Mouse (Mus musculus): ENCODE data around the gene Rfx4.

Rfx4 gene

GRCm38 (mm10) chr10:84811913-84812295 is 56.0 kb downstream of the Rfx4 start:
- no peak for DNase-seq (ENCODE audit: low spot score in 2 of 2)

- no peak for DNase-seq (ENCODE audit: low spot score in 2 of 2)
These were observed 60.0 kb downstream of the Rfx4 start for GRCm38 (mm10) chr10:84815676-84816436.

GRCm38 (mm10) chr10:84817086-84817869 is 61.4 kb downstream of the Rfx4 start:
- no peak for DNase-seq (ENCODE audit: low spot score in 2 of 2)

DNA sequence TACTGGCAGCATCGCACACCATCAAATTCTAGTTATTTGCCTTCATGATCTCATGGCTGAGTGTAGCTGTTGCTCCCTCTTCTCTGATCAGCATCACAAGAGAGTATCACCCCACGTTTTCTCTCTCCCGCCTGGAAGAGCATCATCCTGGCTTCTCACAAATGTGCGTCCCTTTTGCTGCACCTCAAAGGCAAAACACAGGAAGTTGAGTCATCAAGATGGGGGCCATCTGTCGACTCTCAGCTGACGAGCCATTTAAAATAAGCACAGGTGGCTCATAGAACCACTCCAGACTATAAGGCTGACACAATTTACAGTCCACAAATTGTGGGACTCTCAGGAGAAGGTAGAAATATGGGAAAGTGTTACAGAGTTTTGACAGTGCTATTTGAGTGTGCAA is 63.8 kb downstream of the Rfx4 start:
- DNase-seq (ENCODE audit: low spot score in 2 of 2), result peak in 1 of 2 experiments; percentile 13

DNA sequence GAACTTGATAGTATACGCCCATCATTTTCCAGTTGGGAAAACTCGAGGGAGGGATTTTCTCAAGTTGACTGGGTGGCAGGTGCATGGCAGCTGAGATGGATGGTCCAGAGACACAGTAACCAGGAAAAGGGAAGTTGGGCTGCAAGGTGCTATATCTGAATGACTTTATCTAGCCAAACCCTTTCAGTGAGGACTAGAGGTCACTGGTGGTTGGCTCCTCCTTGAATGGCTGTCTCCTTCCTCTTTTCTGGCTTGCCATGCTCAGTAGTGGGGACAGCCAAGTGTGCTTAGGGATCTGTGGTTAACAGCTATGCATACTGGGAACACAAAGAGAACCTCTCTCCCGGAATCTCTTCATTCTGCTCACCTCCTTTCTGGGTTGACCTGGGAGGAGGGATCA is 64.4 kb downstream of the Rfx4 start:
- DNase-seq (ENCODE audit: low spot score in 2 of 2), result no peak

- no peak for DNase-seq (ENCODE audit: low spot score in 2 of 2)
These were observed 66.9 kb downstream of the Rfx4 start for GRCm38 (mm10) chr10:84822741-84823151.

DNA sequence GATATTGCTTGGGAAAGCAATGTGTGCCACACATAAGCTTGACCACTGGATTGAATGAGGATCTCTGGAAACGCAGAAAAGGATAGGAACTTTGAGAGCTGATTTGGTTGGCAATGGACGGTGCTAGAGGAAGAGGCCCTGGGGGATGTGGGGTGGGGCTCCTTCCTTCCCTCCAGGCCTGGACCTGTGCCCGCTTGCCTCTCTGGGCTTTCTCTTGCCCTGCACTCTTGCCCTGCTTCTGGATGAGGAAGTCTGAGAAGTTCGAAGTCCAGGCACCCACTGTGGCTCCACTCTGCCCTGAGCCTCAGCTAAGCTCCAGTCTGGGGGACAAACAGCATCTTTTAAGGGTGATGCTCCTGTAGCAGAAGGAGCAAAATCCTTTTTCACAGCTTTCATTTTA is 67.8 kb downstream of the Rfx4 start:
- no peak for DNase-seq (ENCODE audit: low spot score in 2 of 2)

GRCm38 (mm10) chr10:84829009-84829408 is 73.1 kb downstream of the Rfx4 start:
- no peak for DNase-seq (ENCODE audit: low spot score in 2 of 2)

DNA sequence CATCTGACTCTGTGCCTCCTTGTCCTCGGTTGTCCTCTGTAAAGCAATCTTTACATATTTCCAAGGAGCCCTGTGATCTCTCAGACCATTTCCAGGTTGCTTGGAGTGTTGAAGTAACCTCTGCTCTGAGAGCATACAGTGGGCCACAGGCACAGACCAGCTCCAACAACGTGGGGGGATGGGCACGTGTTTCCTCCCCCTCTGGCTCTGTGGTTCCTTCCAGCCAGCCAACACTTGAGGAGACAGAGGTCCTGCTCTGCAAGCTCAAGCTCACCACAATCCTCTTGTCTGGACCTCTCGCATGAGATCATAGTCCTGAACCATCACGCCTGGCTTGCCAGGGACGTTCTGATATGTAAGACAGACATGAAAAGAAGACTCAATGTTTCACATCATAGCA is 79.7 kb downstream of the Rfx4 start:
- no peak for DNase-seq (ENCODE audit: low spot score in 2 of 2)

GRCm38 (mm10) chr10:84836104-84836503 is 80.2 kb downstream of the Rfx4 start:
- no peak for DNase-seq (ENCODE audit: low spot score in 2 of 2)

DNA sequence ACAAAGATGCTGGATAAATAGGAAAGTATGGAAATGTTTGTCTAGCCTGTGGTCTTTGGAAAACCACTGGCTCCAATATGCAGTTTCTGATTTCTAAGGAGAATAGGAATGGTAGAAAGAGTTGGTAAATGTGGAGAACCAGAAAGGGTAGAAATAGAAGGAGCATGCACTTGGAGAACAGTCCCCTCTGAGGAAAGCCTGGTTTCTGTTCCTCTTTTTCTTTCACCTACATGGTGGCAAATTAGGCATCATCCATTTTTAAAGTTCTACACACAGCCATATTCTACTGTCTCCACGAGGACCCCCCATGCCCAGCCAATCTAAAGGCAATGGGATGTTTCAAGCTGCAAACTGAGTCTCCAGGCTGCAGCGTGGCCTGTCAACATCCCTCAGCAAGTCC is 81.5 kb downstream of the Rfx4 start:
- no peak for DNase-seq (ENCODE audit: low spot score in 2 of 2)

DNA sequence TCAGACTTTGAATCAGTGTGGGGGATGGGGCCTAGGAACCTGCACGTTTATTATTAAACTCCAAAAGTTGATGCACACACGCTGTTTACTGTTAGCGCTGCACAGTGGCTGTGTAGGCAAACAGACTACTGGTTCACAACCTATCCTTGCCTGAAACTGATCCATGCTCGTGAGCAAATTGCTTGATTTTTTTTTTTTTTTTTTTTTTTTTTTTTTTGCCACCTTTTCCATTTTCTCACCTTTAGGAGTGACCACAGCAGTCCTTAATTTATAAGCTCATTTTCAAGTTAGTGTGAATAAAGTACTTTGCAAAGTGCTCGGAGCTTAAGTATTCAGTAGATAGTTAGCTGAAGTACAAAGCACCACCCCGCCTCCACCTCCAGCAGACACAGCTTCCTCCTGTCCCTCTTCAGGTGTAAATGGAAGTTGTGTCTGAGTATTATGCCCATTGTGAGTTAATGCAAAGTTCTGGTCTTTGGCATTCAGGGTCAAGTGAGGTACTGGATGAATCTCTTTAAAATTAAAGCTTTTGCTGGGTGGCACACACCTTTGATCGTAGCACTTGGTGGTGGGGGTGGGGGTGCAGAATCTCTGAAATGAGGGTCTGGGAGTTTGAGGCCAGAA is 83.1 kb downstream of the Rfx4 start:
- DNase-seq (ENCODE audit: low spot score in 2 of 2), result no peak

DNA sequence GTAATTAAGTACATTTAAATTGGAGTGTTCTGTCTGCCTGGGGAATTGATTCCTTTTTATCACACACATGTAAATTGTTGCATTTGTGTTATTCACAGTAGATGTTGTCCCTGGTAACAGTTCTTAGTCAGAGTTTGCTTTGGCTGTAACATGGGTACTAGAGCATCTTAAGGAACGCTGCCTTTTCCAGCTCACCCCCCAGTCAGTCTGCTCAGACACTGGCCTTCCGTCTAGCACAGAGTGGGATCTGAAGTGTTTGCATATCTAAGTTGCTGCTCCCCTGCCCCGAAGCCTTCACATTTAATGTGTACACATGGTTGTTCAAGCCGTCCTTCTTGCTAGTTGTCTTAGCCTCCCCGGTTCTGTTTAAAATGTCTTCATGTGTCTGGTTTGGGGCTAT is 90.8 kb downstream of the Rfx4 start:
- DNase-seq (ENCODE audit: low spot score in 2 of 2), result no peak

DNA sequence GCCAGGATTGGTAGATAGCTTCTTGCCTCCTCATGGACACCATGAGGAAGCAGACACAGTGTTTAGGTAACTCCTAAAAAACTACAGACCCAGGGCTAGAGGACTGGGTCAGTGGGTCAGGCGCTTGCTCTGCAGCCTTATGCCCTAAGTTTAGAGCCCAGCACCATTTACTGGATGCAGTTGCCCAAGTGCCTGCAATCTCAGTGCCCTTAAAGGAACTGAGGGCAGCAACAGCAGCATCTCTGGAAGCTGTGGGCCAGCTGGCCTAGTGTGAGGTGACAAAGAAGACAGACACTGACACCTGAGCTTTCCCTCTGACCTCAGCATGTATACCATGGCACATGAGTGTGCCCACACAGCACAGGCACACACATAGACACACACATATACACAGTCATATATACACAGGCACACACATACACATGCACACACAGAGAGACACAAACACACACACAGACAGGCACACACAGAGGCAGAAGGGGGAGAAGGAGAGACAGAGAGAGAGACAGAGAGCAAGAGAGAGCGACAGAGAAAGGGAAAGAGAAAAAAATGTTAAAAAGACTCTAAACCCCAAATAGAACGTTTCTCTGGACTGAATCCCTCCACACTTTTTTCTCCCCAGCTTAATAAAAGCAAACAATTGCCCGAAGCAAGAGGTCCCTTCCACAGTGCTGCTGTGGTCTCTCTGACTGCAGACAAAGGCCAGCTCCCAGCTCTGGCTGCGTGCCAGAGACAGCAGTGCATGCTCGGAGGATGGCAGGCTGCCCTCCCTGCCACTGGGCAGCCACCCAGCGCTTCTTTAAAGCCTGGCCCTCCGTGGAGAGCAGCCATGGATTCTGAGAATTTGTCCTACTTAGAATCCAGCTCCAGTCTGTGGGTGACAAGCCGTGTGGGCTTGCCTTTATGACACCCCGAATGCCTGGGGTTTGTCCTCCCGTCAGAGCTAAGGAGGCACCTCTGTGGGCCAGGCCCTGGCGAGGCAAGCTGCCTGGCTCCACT is 96.4 kb downstream of the Rfx4 start:
- DNase-seq (ENCODE audit: low spot score in 2 of 2), result peak; percentile 28 to 59

- no peak for DNase-seq (ENCODE audit: low spot score in 2 of 2)
These were observed 98.2 kb downstream of the Rfx4 start for GRCm38 (mm10) chr10:84854059-84854458.

DNA sequence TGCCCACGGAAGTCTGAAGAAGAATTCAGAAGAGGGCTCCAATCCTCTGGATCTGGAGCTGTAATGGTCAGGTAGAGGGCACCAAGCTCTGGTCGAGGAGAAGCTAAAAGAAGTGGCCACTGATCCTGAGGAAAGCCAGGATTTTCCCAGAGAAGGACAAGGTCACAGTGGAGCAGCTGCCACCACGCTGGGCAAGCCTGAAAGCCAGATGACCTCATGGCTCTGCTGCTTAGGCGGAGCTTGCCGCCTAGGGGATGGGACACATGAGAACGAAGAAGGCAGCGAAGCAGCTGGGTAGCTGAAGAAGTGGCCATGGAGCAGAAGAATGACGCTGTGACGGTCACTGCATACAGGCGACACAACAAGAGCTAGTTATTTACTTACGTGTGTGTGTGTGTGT is 99.6 kb downstream of the Rfx4 start:
- no peak for DNase-seq (ENCODE audit: low spot score in 2 of 2)

GRCm38 (mm10) chr10:84858371-84858770 is 102.5 kb downstream of the Rfx4 start:
- no peak for DNase-seq (ENCODE audit: low spot score in 2 of 2)

DNA sequence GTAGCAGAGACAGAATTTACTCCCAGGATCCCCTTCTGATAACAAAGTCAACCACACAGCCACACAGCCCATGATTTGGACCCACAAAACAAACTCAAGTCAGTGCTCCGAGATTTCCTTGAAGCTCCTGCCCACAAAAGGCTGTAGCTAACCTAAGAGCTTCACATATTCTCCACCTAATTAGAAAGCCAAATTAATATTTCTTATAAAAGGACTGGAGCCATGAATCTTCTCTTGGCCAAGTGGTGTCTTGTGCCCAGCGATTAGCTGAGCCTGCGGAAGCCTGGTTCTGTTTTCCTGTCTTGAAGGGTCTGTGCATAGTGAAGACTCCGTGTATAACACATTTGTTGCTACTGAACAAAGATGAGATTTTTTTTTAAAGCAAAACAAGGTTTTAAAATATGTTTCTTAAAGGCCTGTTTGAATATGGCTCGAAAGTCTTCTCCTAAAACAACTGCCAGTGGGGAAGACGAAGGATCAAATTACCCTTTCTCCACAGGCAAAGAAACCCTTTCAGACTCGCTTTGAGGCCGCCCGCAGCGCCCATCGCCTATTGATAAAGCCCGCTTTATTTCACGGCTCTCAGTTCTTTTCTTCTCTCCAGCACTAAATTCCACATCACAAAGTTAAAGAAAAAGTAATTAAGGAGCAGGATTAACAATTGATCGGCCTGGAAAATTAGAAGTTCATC is 103.1 kb downstream of the Rfx4 start:
- no peak for DNase-seq (ENCODE audit: low spot score in 2 of 2)

GRCm38 (mm10) chr10:84859556-84860380 is 103.9 kb downstream of the Rfx4 start:
- DNase-seq (ENCODE audit: low spot score in 2 of 2), result no peak

DNA sequence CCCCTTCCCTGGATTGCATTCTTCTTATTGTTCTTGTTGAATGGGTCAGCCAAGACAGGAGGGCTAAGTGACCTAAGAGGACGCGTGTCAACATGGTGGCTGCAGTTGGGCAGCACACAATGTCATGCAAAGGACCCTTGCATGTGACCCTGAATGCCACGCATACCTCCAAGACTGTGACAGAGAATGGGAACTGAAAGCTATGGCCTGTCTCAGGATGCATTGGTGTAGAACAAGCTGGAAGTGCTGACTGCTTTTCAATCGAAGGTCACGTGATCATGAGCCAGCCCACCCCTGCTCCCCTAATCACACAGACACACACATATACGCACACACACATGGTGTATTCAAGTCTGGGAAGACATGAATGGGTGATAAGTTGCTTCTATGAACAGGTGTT is 107.6 kb downstream of the Rfx4 start:
- DNase-seq (ENCODE audit: low spot score in 2 of 2), result no peak

Data from frontal cortex, postnatal 25 days (tissue).